Mouse (Mus musculus) erythroid progenitor cell, adult 5-6 weeks (primary cell): ENCODE measurements around the gene Trmu. TPM values are rescaled to one million over a fixed set of nuclear protein-coding genes. Genes with fewer than 3 reads are reported as not detected.

Experiments
- total RNA-seq, 2 experiments: library from RNA; stranded (forward) in 1 of 2; stranded (reverse) in 1 of 2; fragments of 150-400 nt in 1 of 2; fragments of 186-747, 209-891 nt in 1 of 2; gene quantifications; 2 replicates each; pipeline versions ENCODE4 v1.2.3 to v1.2.4; 2015 to 2017; ENCODE audit warnings: low replicate concordance in 2 of 2

The Trmu gene
- total RNA-seq, 2 experiments from 2014 or later, result 6.2 to 10.9 TPM

Other genes starting within 250 kb of the Trmu start
- gene Ppara, start 144.3 kb upstream of the Trmu start, total RNA-seq (2015; ENCODE audit: low replicate concordance), result not detected in 2 replicates
- not detected in 2 replicates for gene Ppara, start 144.3 kb upstream of the Trmu start, total RNA-seq (2017; ENCODE audit: low replicate concordance)
- 4.6 TPM in 1 of 2 replicates, not detected in the other for gene Cdpf1, start 67.6 kb upstream of the Trmu start, total RNA-seq (2015; ENCODE audit: low replicate concordance)
- gene Cdpf1, start 67.6 kb upstream of the Trmu start, total RNA-seq (2017; ENCODE audit: low replicate concordance), result 3.2 and 5.8 TPM in 2 replicates
- gene Pkdrej, start 57.6 kb upstream of the Trmu start, total RNA-seq (2015; ENCODE audit: low replicate concordance), result not detected in 2 replicates
- not detected in 2 replicates for gene Pkdrej, start 57.6 kb upstream of the Trmu start, total RNA-seq (2017; ENCODE audit: low replicate concordance)
- gene Ttc38, start 47.0 kb upstream of the Trmu start, total RNA-seq (2015; ENCODE audit: low replicate concordance), result 0.42 and 1.1 TPM in 2 replicates
- 2.0 and 5.9 TPM in 2 replicates for gene Ttc38, start 47.0 kb upstream of the Trmu start, total RNA-seq (2017; ENCODE audit: low replicate concordance)
- 53.0 and 55.3 TPM in 2 replicates for gene Gtse1, start 19.6 kb upstream of the Trmu start, total RNA-seq (2015; ENCODE audit: low replicate concordance)
- gene Gtse1, start 19.6 kb upstream of the Trmu start, total RNA-seq (2017; ENCODE audit: low replicate concordance), result 71.8 and 75.2 TPM in 2 replicates
- 1.1 and 1.3 TPM in 2 replicates for gene Celsr1, start 154.5 kb downstream of the Trmu start, total RNA-seq (2015; ENCODE audit: low replicate concordance)
- 0.30 and 0.39 TPM in 2 replicates for gene Celsr1, start 154.5 kb downstream of the Trmu start, total RNA-seq (2017; ENCODE audit: low replicate concordance)
- 10.8 and 16.8 TPM in 2 replicates for gene Gramd4, start 178.4 kb downstream of the Trmu start, total RNA-seq (2015; ENCODE audit: low replicate concordance)
- 18.9 and 37.5 TPM in 2 replicates for gene Gramd4, start 178.4 kb downstream of the Trmu start, total RNA-seq (2017; ENCODE audit: low replicate concordance)